9 mouse cellular contexts compared by ENCODE assay signal in genomic region chr13:102355569-102355968, GRCm38 (mm10).
DNase-seq lines count a peak whose midpoint lies in the region; ATAC-seq and TF ChIP-seq lines count a peak whose summit lies in the region.
"Had no signal": no experiment of that assay in that cellular context is flagged by ENCODE, and none has a peak within 500 bp of the region (broad histone marks: within the 10 kb centered on the region; RNA-seq: fewer than 3 reads in every experiment).

No protein-coding gene starts in this region.

- DNase-seq in heart, adult 18-20 months, result peak; percentile 68 to 77
- DNase-seq in heart, postnatal 25 days (ENCODE audit: low spot score), result no peak
- peak; percentile 16 for DNase-seq in ovary, postnatal 36 days (ENCODE audit: low spot score)
- no peak for DNase-seq in ovary, adult 18-20 months (ENCODE audit: low spot score)
- DNase-seq in thymus, adult 18-20 months, result no peak

- ATAC-seq in heart, embryonic 15.5 days (replicated peaks; ENCODE audit: insufficient number of reproducible peaks, insufficient read depth, low FRiP score, low read depth), result no peak
- ATAC-seq in inflammation-experienced regulatory T-cells, adult 6 months, result no peak

- H3K9ac ChIP-seq in heart, embryonic 15.5 days, result no peak overlapping the region
- H3K9ac ChIP-seq: embryonic facial prominence, embryonic 12.5 days had no signal

- TF ChIP-seq POLR2A in myocyte (IDR thresholded peaks at IDR 0.05; ENCODE audit: insufficient read length, low read depth), result no peak

- 2% methylated on average over 1 of the region's 1 CpGs for WGBS in heart, embryonic 15.5 days

- no peaks in the 10 kb centered on the region for H3K27me3 ChIP-seq in heart, embryonic 15.5 days
- H3K27me3 ChIP-seq in myocyte (ENCODE audit: control insufficient read depth, insufficient read depth, insufficient read length), result no peaks in the 10 kb centered on the region
- H3K27me3 ChIP-seq: embryonic facial prominence, embryonic 12.5 days had no signal

- H3K79me2 ChIP-seq in myocyte (ENCODE audit: control insufficient read depth, insufficient read depth), result no peaks in the 10 kb centered on the region

- no peak overlapping the region for H3K4me3 ChIP-seq in heart, embryonic 15.5 days
- no peak overlapping the region for H3K4me3 ChIP-seq in myocyte
- H3K4me3 ChIP-seq: embryonic facial prominence, embryonic 12.5 days had no signal

- H3K27ac ChIP-seq in heart, embryonic 15.5 days, result peak overlapping the region; percentile 61
- H3K27ac ChIP-seq: embryonic facial prominence, embryonic 12.5 days had no signal

- H3K4me2 ChIP-seq in heart, embryonic 15.5 days, result no peak overlapping the region
- H3K4me2 ChIP-seq in myocyte (ENCODE audit: low read depth), result no peak overlapping the region
- H3K4me2 ChIP-seq: embryonic facial prominence, embryonic 12.5 days had no signal

- peaks cover 10% of the 10 kb centered on the region for H3K4me1 ChIP-seq in heart, embryonic 15.5 days (replicated peaks)

- no peak overlapping the region for H3ac ChIP-seq in myocyte (ENCODE audit: control insufficient read depth, insufficient read length)

- no peaks in the 10 kb centered on the region for H3K36me3 ChIP-seq in heart, embryonic 15.5 days
- no peaks in the 10 kb centered on the region for H3K36me3 ChIP-seq in myocyte (ENCODE audit: control insufficient read depth, insufficient read depth)
- H3K36me3 ChIP-seq: embryonic facial prominence, embryonic 12.5 days had no signal

- no peaks in the 10 kb centered on the region for H3K9me3 ChIP-seq in heart, embryonic 15.5 days (replicated peaks)
- H3K9me3 ChIP-seq: embryonic facial prominence, embryonic 12.5 days had no signal

- intact Hi-C loops in heart, postnatal 25 days (cut with DNase I), result no loop called here

TF ChIP-seq in myocyte, 11 proteins besides CTCF, POLR2A, EP300 and RAD21:
- TF ChIP-seq SRF (IDR thresholded peaks at IDR 0.05; ENCODE audit: control insufficient read depth, insufficient read length, low read depth) (peak; percentile 49), USF1 (IDR thresholded peaks at IDR 0.05; ENCODE audit: low read depth) (no peak)

Comparison
In these comparisons a context has a peak if more than half of its experiments do, and no peak if none do; other contexts are left out.
1. DNase-seq: peak in heart, adult 18-20 months (2 of 2) and ovary, postnatal 36 days (single experiment); none in heart, postnatal 25 days (single experiment), ovary, adult 18-20 months (single experiment) and thymus, adult 18-20 months (0 of 2).